8 mouse cellular contexts compared by ENCODE assay signal in genomic region chr9:63756581-63757461, GRCm38 (mm10). TPM values are rescaled to one million over a fixed set of nuclear protein-coding genes. Genes with fewer than 3 reads are reported as not detected.
DNase-seq lines count a peak whose midpoint lies in the region; ATAC-seq and TF ChIP-seq lines count a peak whose summit lies in the region.

No protein-coding gene starts in this region.

- H3K27me3 ChIP-seq in cerebellum, adult 2 months (ENCODE audit: control insufficient read depth, insufficient read depth, low read length) = no peaks in the 10 kb centered on the region
- no peaks in the 10 kb centered on the region for H3K27me3 ChIP-seq in small intestine, adult 2 months (ENCODE audit: control insufficient read depth, insufficient read depth, low read length)

- peak; percentile 53 for DNase-seq in 3T3-L1 (ENCODE audit: low read depth, low spot score)
- DNase-seq in CD4-positive, CD25-positive, alpha-beta regulatory T cell, adult 2 months (ENCODE audit: low read depth, low spot score) = peak; percentile 72
- DNase-seq in cerebellum, adult 2 months = peak; percentile 57 to 60
- DNase-seq in frontal cortex, postnatal 10 days (ENCODE audit: low spot score in 2 of 2) = peak; percentile 55 to 56
- DNase-seq in kidney, postnatal 4 days = peak; percentile 63 to 76
- DNase-seq in lung, postnatal 36 days = peak; percentile 39

- no peak overlapping the region for H3K27ac ChIP-seq in cerebellum, adult 2 months (ENCODE audit: insufficient read depth, low read length)
- H3K27ac ChIP-seq in small intestine, adult 2 months (ENCODE audit: insufficient read depth, low read depth, low read length) = peak overlapping the region; percentile 81

- ATAC-seq in granulocyte monocyte progenitor cell, adult 5-6 weeks (replicated peaks; ENCODE audit: poor library complexity, severe bottlenecking) = no peak

- TF ChIP-seq CTCF in cerebellum, adult 2 months (IDR thresholded peaks at IDR 0.05; ENCODE audit: borderline replicate concordance, insufficient read depth, low read depth, low read length) = no peak
- no peak for TF ChIP-seq CTCF in small intestine, adult 2 months (IDR thresholded peaks at IDR 0.05; ENCODE audit: extremely low read depth, insufficient read length, insufficient replicate concordance, low read depth, low read length)

- TF ChIP-seq POLR2A in cerebellum, adult 2 months (IDR thresholded peaks at IDR 0.05; ENCODE audit: borderline replicate concordance, insufficient read depth, low read length) = no peak
- TF ChIP-seq POLR2A in small intestine, adult 2 months (IDR thresholded peaks at IDR 0.05; ENCODE audit: low read depth, low read length) = no peak

- 3% methylated on average over 47 of the region's 47 CpGs for WGBS in cerebellum, adult 2 months
- under 1% methylated on average over 47 of the region's 47 CpGs for WGBS in small intestine, adult 2 months

- H3K4me1 ChIP-seq in cerebellum, adult 2 months (ENCODE audit: control insufficient read depth, insufficient read depth, low read length) = peaks cover 7% of the 10 kb centered on the region
- peaks cover 33% of the 10 kb centered on the region for H3K4me1 ChIP-seq in small intestine, adult 2 months (ENCODE audit: control insufficient read depth, insufficient read depth, insufficient read length, low read length)

- H3K4me3 ChIP-seq in cerebellum, adult 2 months (replicated peaks; ENCODE audit: insufficient read depth, low read depth, low read length) = peak overlapping the region; percentile 62
- peak overlapping the region; percentile 95 for H3K4me3 ChIP-seq in small intestine, adult 2 months (ENCODE audit: low read depth, low read length)

- no peaks in the 10 kb centered on the region for H3K36me3 ChIP-seq in small intestine, adult 2 months (ENCODE audit: control insufficient read depth, insufficient read depth, low read length)

RNA-seq across cellular contexts. Expression of gene Smad3, which starts 1.0 kb away (rescaled TPM):
- polyA plus RNA-seq in cerebellum, adult 2 months (2012; rRNA removed) = 19.9 and 28.2 TPM in 2 replicates
- polyA plus RNA-seq in small intestine, adult 2 months (2012; rRNA removed) = 13.9 and 21.6 TPM in 2 replicates
- 12.6 and 21.3 TPM in 2 replicates for total RNA-seq in granulocyte monocyte progenitor cell, adult 5-6 weeks (2014; fragmentation: Nextera tagmentation)
- total RNA-seq in granulocyte monocyte progenitor cell, adult 5-6 weeks (2017) = 11.6 and 24.7 TPM in 2 replicates
